Mouse (Mus musculus): ENCODE data around the gene Sbp.

Gene Sbp

GRCm38 (mm10) chr17:23989802-23990201, 48.3 kb downstream of the Sbp start:
- DNase-seq (ENCODE audit: low read depth, low spot score): no peak

- DNase-seq (ENCODE audit: low read depth, low spot score): no peak
Measured at GRCm38 (mm10) chr17:23992789-23993553, 51.5 kb downstream of the Sbp start.

GRCm38 (mm10) chr17:23993559-23994428, 52.3 kb downstream of the Sbp start:
- DNase-seq (ENCODE audit: low read depth, low spot score): peak; percentile 89

GRCm38 (mm10) chr17:23994667-23995066, 53.2 kb downstream of the Sbp start:
- DNase-seq (ENCODE audit: low read depth, low spot score): no peak
